Mouse (Mus musculus) erythroid progenitor cell, adult 5-6 weeks (primary cell): Measurements from ENCODE around the gene Mvd. TPM values are rescaled to one million over a fixed set of nuclear protein-coding genes. Genes with fewer than 3 reads are reported as not detected.

Experiments
- total RNA-seq, 2 experiments: library from RNA; stranded (forward) in 1 of 2; stranded (reverse) in 1 of 2; fragments of 150-400 nt in 1 of 2; fragments of 186-747, 209-891 nt in 1 of 2; gene quantifications; 2 replicates each; pipeline versions ENCODE4 v1.2.3 to v1.2.4; 2015 to 2017; ENCODE audit warnings: low replicate concordance in 2 of 2

Mvd gene
- total RNA-seq, 2 experiments from 2014 or later = 1.8 TPM; not detected in 1

Other genes starting within 250 kb of the Mvd start
- 176 and 254 TPM in 2 replicates for gene Zfpm1, start 161.3 kb downstream of the Mvd start, total RNA-seq (2015; ENCODE audit: low replicate concordance)
- 303 and 467 TPM in 2 replicates for gene Zfpm1, start 161.3 kb downstream of the Mvd start, total RNA-seq (2017; ENCODE audit: low replicate concordance)
- not detected in 2 replicates for gene Trhr2, start 82.7 kb downstream of the Mvd start, total RNA-seq (2015; ENCODE audit: low replicate concordance)
- not detected in 2 replicates for gene Trhr2, start 82.7 kb downstream of the Mvd start, total RNA-seq (2017; ENCODE audit: low replicate concordance)
- gene Zc3h18, start 66.8 kb downstream of the Mvd start, total RNA-seq (2015; ENCODE audit: low replicate concordance) = 32.3 and 32.8 TPM in 2 replicates
- 57.9 and 58.0 TPM in 2 replicates for gene Zc3h18, start 66.8 kb downstream of the Mvd start, total RNA-seq (2017; ENCODE audit: low replicate concordance)
- not detected in 2 replicates for gene Il17c, start 21.4 kb downstream of the Mvd start, total RNA-seq (2015; ENCODE audit: low replicate concordance)
- gene Il17c, start 21.4 kb downstream of the Mvd start, total RNA-seq (2017; ENCODE audit: low replicate concordance) = not detected in 2 replicates
- 73.9 and 89.3 TPM in 2 replicates for gene Cyba, start 10.5 kb downstream of the Mvd start, total RNA-seq (2015; ENCODE audit: low replicate concordance)
- gene Cyba, start 10.5 kb downstream of the Mvd start, total RNA-seq (2017; ENCODE audit: low replicate concordance) = 35.7 TPM in 2 replicates
- gene Snai3, start 17.3 kb upstream of the Mvd start, total RNA-seq (2015; ENCODE audit: low replicate concordance) = not detected in 2 replicates
- not detected in 2 replicates for gene Snai3, start 17.3 kb upstream of the Mvd start, total RNA-seq (2017; ENCODE audit: low replicate concordance)
- 15.5 and 20.9 TPM in 2 replicates for gene Rnf166, start 32.6 kb upstream of the Mvd start, total RNA-seq (2015; ENCODE audit: low replicate concordance)
- 6.8 and 12.5 TPM in 2 replicates for gene Rnf166, start 32.6 kb upstream of the Mvd start, total RNA-seq (2017; ENCODE audit: low replicate concordance)
- gene Ctu2, start 32.7 kb upstream of the Mvd start, total RNA-seq (2015; ENCODE audit: low replicate concordance) = 7.1 and 9.7 TPM in 2 replicates
- 0.23 and 0.51 TPM in 2 replicates for gene Ctu2, start 32.7 kb upstream of the Mvd start, total RNA-seq (2017; ENCODE audit: low replicate concordance)
- gene Piezo1, start 107.9 kb upstream of the Mvd start, total RNA-seq (2015; ENCODE audit: low replicate concordance) = 32.1 and 43.2 TPM in 2 replicates
- 31.8 and 52.9 TPM in 2 replicates for gene Piezo1, start 107.9 kb upstream of the Mvd start, total RNA-seq (2017; ENCODE audit: low replicate concordance)
- 55.5 and 65.8 TPM in 2 replicates for gene Cdt1, start 124.6 kb upstream of the Mvd start, total RNA-seq (2015; ENCODE audit: low replicate concordance)
- 33.0 and 77.8 TPM in 2 replicates for gene Cdt1, start 124.6 kb upstream of the Mvd start, total RNA-seq (2017; ENCODE audit: low replicate concordance)
- gene Aprt, start 133.5 kb upstream of the Mvd start, total RNA-seq (2015; ENCODE audit: low replicate concordance) = 39.4 and 53.7 TPM in 2 replicates
- gene Aprt, start 133.5 kb upstream of the Mvd start, total RNA-seq (2017; ENCODE audit: low replicate concordance) = 12.3 and 15.5 TPM in 2 replicates
- 4.6 and 24.5 TPM in 2 replicates for gene Galns, start 168.0 kb upstream of the Mvd start, total RNA-seq (2015; ENCODE audit: low replicate concordance)
- 4.2 and 5.0 TPM in 2 replicates for gene Galns, start 168.0 kb upstream of the Mvd start, total RNA-seq (2017; ENCODE audit: low replicate concordance)
- 18.0 and 43.2 TPM in 2 replicates for gene Trappc2l, start 168.2 kb upstream of the Mvd start, total RNA-seq (2015; ENCODE audit: low replicate concordance)
- 1.8 and 5.9 TPM in 2 replicates for gene Trappc2l, start 168.2 kb upstream of the Mvd start, total RNA-seq (2017; ENCODE audit: low replicate concordance)
- not detected in 2 replicates for gene Pabpn1l, start 179.3 kb upstream of the Mvd start, total RNA-seq (2015; ENCODE audit: low replicate concordance)
- not detected in 2 replicates for gene Pabpn1l, start 179.3 kb upstream of the Mvd start, total RNA-seq (2017; ENCODE audit: low replicate concordance)